Mouse (Mus musculus): ENCODE data around the gene Sf3b3.

DNA sequence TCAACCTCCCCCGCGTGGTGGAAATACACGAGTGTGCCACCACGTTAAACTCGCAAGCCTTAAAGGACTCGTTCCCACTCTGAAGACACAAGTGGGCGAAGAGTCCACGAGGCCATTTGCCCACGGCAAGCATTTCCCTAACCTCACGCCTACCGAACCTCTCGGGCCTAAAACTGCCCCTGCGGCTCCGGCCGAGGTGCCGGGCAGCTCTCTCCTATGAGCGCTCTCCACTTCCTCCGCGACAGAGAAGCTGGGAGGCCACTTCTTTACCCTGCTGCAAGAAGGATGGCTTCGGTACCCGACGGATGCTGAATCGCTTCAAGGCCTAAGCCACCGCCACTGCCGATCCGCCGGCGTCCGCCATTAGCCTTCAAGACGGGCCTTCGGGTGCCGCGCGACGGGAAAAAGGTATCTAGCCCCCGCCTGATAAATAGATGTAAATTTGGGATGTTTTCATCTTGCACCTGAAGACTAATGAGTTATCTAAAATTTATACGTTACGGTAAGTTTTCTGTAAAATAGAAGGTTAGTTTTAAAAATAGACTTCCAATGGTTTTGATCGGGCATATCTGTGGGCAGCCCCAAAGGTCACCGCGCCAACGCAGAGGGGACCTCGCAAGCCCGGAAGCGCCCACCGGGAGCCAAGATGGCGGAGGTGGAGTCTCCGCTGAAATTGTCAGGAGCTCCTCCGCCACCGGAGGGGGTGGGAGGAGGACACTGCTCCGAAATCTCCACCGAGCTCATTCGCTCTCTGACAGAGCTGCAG, at the start of gene Sf3b3, which contains the start of gene Cog4:
- TF ChIP-seq CTCF (IDR thresholded peaks at IDR 0.05; ENCODE audit: low read depth, low read length) (no peak), POLR2A (IDR thresholded peaks at IDR 0.05; ENCODE audit: extremely low read depth, insufficient read depth, low read length) (peak; percentile 78)

Data from liver, adult 2 months (tissue).